Mouse (Mus musculus) midbrain, embryonic 12.5 days (tissue): ENCODE data around the gene Prdm11. TPM values are rescaled to one million over a fixed set of nuclear protein-coding genes. Genes with fewer than 3 reads are reported as not detected.

ENCODE experiments used
- ATAC-seq: fragments of 200-750 bp; cut with Nextera tagmentation; 2 replicates; pipeline ENCODE4 v1.8.0; 2017; ENCODE audit warnings: low read depth, moderate TSS enrichment, moderate library complexity; ENCODE audit not compliant: low FRiP score
- H3K27ac ChIP-seq: fragments of 300-500 bp; sonication (generic); replicated peaks from 2 replicates; pipeline ENCODE4 v1.5.1; 2016; ENCODE audit warnings: mild to moderate bottlenecking
- H3K27me3 ChIP-seq: fragments of 300-500 bp; sonication (generic); 2 replicates; pipeline ENCODE4 v1.6.1; 2016; ENCODE audit warnings: mild to moderate bottlenecking
- H3K36me3 ChIP-seq: fragments of 300-500 bp; sonication (generic); 2 replicates; pipeline ENCODE4 v1.6.1; 2016
- H3K4me1 ChIP-seq: fragments of 300-500 bp; sonication (generic); 2 replicates; pipeline ENCODE4 v1.6.1; 2016
- H3K4me2 ChIP-seq: fragments of 300-500 bp; sonication (generic); replicated peaks from 2 replicates; pipeline ENCODE4 v1.6.1; 2016; ENCODE audit warnings: mild to moderate bottlenecking, moderate library complexity
- H3K4me3 ChIP-seq: fragments of 300-500 bp; sonication (generic); 2 replicates; pipeline ENCODE4 v1.5.1; 2016; ENCODE audit warnings: mild to moderate bottlenecking
- H3K9ac ChIP-seq: fragments of 300-500 bp; sonication (generic); replicated peaks from 2 replicates; pipeline ENCODE4 v1.6.1; 2016; ENCODE audit warnings: mild to moderate bottlenecking, moderate library complexity
- H3K9me3 ChIP-seq: fragments of 300-500 bp; sonication (generic); 2 replicates; pipeline ENCODE4 v1.6.1; 2016; ENCODE audit warnings: mild to moderate bottlenecking
- WGBS: fragments of 180-500 bp; shearing (Covaris S2); methylation state at CpG from one replicate; pipeline ENCODE4 v1.1.7; 2016; 5-methylcytosine and 5-hydroxymethylcytosine counted together
- polyA plus RNA-seq: library from polyadenylated mRNA; unstranded; fragments of >200 nt; fragmentation: Nextera tagmentation; extraction: Ambion mirVana; gene quantifications from 2 replicates; pipeline ENCODE4 v1.2.1, GENCODE M21; 2016

Prdm11 gene
- 2.0 and 3.4 TPM in 2 replicates for polyA plus RNA-seq

- Histone ChIP-seq H3K9ac (peak within 1 kb of the TSS; percentile 94), H3K9me3 (no peaks in the 10 kb centered on the region), H3K36me3 (no peaks in the 10 kb centered on the region), H3K27ac (peak within 1 kb of the TSS; percentile 89), H3K27me3 (peaks cover 18% of the 10 kb centered on the region; the same call in 1 of the 2 replicates), H3K4me1 (peaks cover 23% of the 10 kb centered on the region), H3K4me3 (peak within 1 kb of the TSS; percentile 87), H3K4me2 (peak within 1 kb of the TSS; percentile 74)
- WGBS = under 1% methylated on average over 78 of the region's 90 CpGs
- peak; percentile 31 for ATAC-seq
Observed at GRCm38 (mm10) chr2:93045818-93046508, at the start of gene Prdm11. Gene Prdm11, minus strand, starts transcription at chr2:93046167.

- Histone ChIP-seq H3K4me3 (no peak overlapping the region), H3K4me1 (peaks cover 15% of the 10 kb centered on the region; the same call in 1 of the 2 replicates), H3K9me3 (no peaks in the 10 kb centered on the region), H3K4me2 (no peak overlapping the region), H3K27ac (peak overlapping the region; percentile 42; the same call in 1 of the 2 replicates), H3K9ac (no peak overlapping the region), H3K36me3 (no peaks in the 10 kb centered on the region), H3K27me3 (no peaks in the 10 kb centered on the region)
- WGBS = 82% methylated on average over 2 of the region's 2 CpGs
- 0 out of 2 replicates have a peak, but pooled peaks have one; percentile 12 for ATAC-seq
Observed at GRCm38 (mm10) chr2:93092347-93092746, 46.4 kb upstream of the Prdm11 start.

GRCm38 (mm10) chr2:93091679-93092078, 45.7 kb upstream of the Prdm11 start:
- H3K4me3 ChIP-seq = no peak overlapping the region
- WGBS = 40% methylated on average over 2 of the region's 2 CpGs
- ATAC-seq = peak; percentile 74; the same call in 1 of the 2 replicates
- no peaks in the 10 kb centered on the region for H3K9me3 ChIP-seq
- no peaks in the 10 kb centered on the region for H3K36me3 ChIP-seq
- no peak overlapping the region for H3K4me2 ChIP-seq
- H3K9ac ChIP-seq = no peak overlapping the region
- peak overlapping the region; percentile 42; the same call in 1 of the 2 replicates for H3K27ac ChIP-seq
- H3K27me3 ChIP-seq = no peaks in the 10 kb centered on the region
- H3K4me1 ChIP-seq = peaks cover 15% of the 10 kb centered on the region; the same call in 1 of the 2 replicates

GRCm38 (mm10) chr2:93089379-93090089, 43.6 kb upstream of the Prdm11 start:
- H3K27me3 ChIP-seq = no peaks in the 10 kb centered on the region
- H3K4me3 ChIP-seq = no peak overlapping the region
- no peaks in the 10 kb centered on the region for H3K36me3 ChIP-seq
- no peak overlapping the region for H3K27ac ChIP-seq
- H3K4me2 ChIP-seq = no peak overlapping the region
- 78% methylated on average over 7 of the region's 7 CpGs for WGBS
- no peak overlapping the region for H3K9ac ChIP-seq
- H3K4me1 ChIP-seq = peaks cover 19% of the 10 kb centered on the region
- no peak for ATAC-seq
- no peaks in the 10 kb centered on the region for H3K9me3 ChIP-seq

- Histone ChIP-seq H3K4me2 (no peak overlapping the region), H3K27me3 (no peaks in the 10 kb centered on the region), H3K4me3 (no peak overlapping the region), H3K4me1 (peaks cover 19% of the 10 kb centered on the region), H3K9ac (no peak overlapping the region), H3K36me3 (no peaks in the 10 kb centered on the region), H3K9me3 (no peaks in the 10 kb centered on the region), H3K27ac (no peak overlapping the region)
- ATAC-seq = no peak
- WGBS = 85% methylated on average over 7 of the region's 7 CpGs
Observed at GRCm38 (mm10) chr2:93088006-93088405, 42.0 kb upstream of the Prdm11 start.

- no peak overlapping the region for H3K4me2 ChIP-seq
- ATAC-seq = no peak
- H3K27ac ChIP-seq = no peak overlapping the region
- no peaks in the 10 kb centered on the region for H3K9me3 ChIP-seq
- WGBS = 71% methylated on average over 8 of the region's 8 CpGs
- H3K27me3 ChIP-seq = no peaks in the 10 kb centered on the region
- no peak overlapping the region for H3K9ac ChIP-seq
- peaks cover 26% of the 10 kb centered on the region for H3K4me1 ChIP-seq
- H3K36me3 ChIP-seq = no peaks in the 10 kb centered on the region
- H3K4me3 ChIP-seq = no peak overlapping the region
Observed at GRCm38 (mm10) chr2:93085291-93086027, 39.5 kb upstream of the Prdm11 start.

GRCm38 (mm10) chr2:93084481-93084880, 38.5 kb upstream of the Prdm11 start:
- ATAC-seq = no peak
- no peak overlapping the region for H3K9ac ChIP-seq
- whole genome bisulfite sequencing = 81% methylated on average over 5 of the region's 5 CpGs
- H3K4me3 ChIP-seq = no peak overlapping the region
- no peaks in the 10 kb centered on the region for H3K27me3 ChIP-seq
- no peak overlapping the region for H3K4me2 ChIP-seq
- H3K9me3 ChIP-seq = no peaks in the 10 kb centered on the region
- H3K36me3 ChIP-seq = no peaks in the 10 kb centered on the region
- no peak overlapping the region for H3K27ac ChIP-seq
- H3K4me1 ChIP-seq = peaks cover 19% of the 10 kb centered on the region; the same call in 1 of the 2 replicates

GRCm38 (mm10) chr2:93083317-93083716, 37.4 kb upstream of the Prdm11 start:
- Histone ChIP-seq H3K36me3 (no peaks in the 10 kb centered on the region), H3K4me2 (no peak overlapping the region), H3K27me3 (no peaks in the 10 kb centered on the region), H3K9ac (no peak overlapping the region), H3K4me1 (peaks cover 19% of the 10 kb centered on the region; the same call in 1 of the 2 replicates), H3K27ac (no peak overlapping the region), H3K9me3 (no peaks in the 10 kb centered on the region), H3K4me3 (no peak overlapping the region)
- 61% methylated on average over 4 of the region's 4 CpGs for WGBS
- no peak for ATAC-seq

- Histone ChIP-seq H3K4me3 (no peak overlapping the region), H3K36me3 (no peaks in the 10 kb centered on the region), H3K4me2 (no peak overlapping the region), H3K4me1 (peaks cover 19% of the 10 kb centered on the region; the same call in 1 of the 2 replicates), H3K27me3 (no peaks in the 10 kb centered on the region), H3K9ac (no peak overlapping the region), H3K9me3 (no peaks in the 10 kb centered on the region), H3K27ac (no peak overlapping the region)
- 62% methylated on average over 3 of the region's 3 CpGs for WGBS
- ATAC-seq = no peak
Observed at GRCm38 (mm10) chr2:93082846-93083245, 36.9 kb upstream of the Prdm11 start.

GRCm38 (mm10) chr2:93080871-93081608, 35.1 kb upstream of the Prdm11 start:
- Histone ChIP-seq H3K36me3 (no peaks in the 10 kb centered on the region), H3K27me3 (no peaks in the 10 kb centered on the region)

GRCm38 (mm10) chr2:93079394-93079793, 33.4 kb upstream of the Prdm11 start:
- H3K27ac ChIP-seq = no peak overlapping the region
- no peaks in the 10 kb centered on the region for H3K9me3 ChIP-seq
- no peak overlapping the region; the same call in 1 of the 2 replicates for H3K9ac ChIP-seq
- H3K27me3 ChIP-seq = 0 out of 2 replicates have a peak, but pooled peaks cover 9% of the 10 kb centered on the region
- ATAC-seq = no peak
- H3K4me1 ChIP-seq = peaks cover 15% of the 10 kb centered on the region; the same call in 1 of the 2 replicates
- no peak overlapping the region for H3K4me2 ChIP-seq
- H3K36me3 ChIP-seq = no peaks in the 10 kb centered on the region
- 82% methylated on average over 4 of the region's 4 CpGs for WGBS
- H3K4me3 ChIP-seq = no peak overlapping the region

More at GRCm38 (mm10) chr2:93080871-93081608, 35.1 kb upstream of the Prdm11 start:
- no peak for ATAC-seq
- Histone ChIP-seq H3K4me3 (no peak overlapping the region), H3K4me2 (no peak overlapping the region), H3K4me1 (peaks cover 19% of the 10 kb centered on the region; the same call in 1 of the 2 replicates), H3K9me3 (no peaks in the 10 kb centered on the region), H3K9ac (no peak overlapping the region), H3K27ac (no peak overlapping the region)
- 70% methylated on average over 5 of the region's 5 CpGs for WGBS
